Mouse (Mus musculus) embryo, embryonic 11.5 days (tissue): ENCODE measurements around the gene Ranbp17.
"Not testable (repeated sequence)": the region's sequence is repeated elsewhere in the genome, so short reads cannot be mapped to it uniquely, and the experiment has no call there.

Experiments
- DNase-seq: peaks from one replicate; pipeline ENCODE4 v3.0.0-alpha.2; 2012; ENCODE audit warnings: low read depth, low spot score

Ranbp17 gene

GRCm38 (mm10) chr11:33513376-33513991 lies at the start of gene Ranbp17:
Gene Ranbp17 (minus strand): TSS chr11:33513746.
- DNase-seq, result peak; percentile 50

GRCm38 (mm10) chr11:33554123-33554522 lies 40.6 kb upstream of the Ranbp17 start:
- DNase-seq, result no peak

GRCm38 (mm10) chr11:33550861-33551560 lies 37.5 kb upstream of the Ranbp17 start:
- DNase-seq, result no peak

- DNase-seq, result no peak
These were observed 33.8 kb upstream of the Ranbp17 start for GRCm38 (mm10) chr11:33547386-33547785.

GRCm38 (mm10) chr11:33544945-33545344 lies 31.4 kb upstream of the Ranbp17 start:
- DNase-seq, result no peak

- DNase-seq, result no peak
These were observed 30.6 kb upstream of the Ranbp17 start for GRCm38 (mm10) chr11:33544121-33544520.

- DNase-seq, result no peak
These were observed 24.0 kb upstream of the Ranbp17 start for GRCm38 (mm10) chr11:33537390-33538125.

GRCm38 (mm10) chr11:33536636-33537035 lies 23.1 kb upstream of the Ranbp17 start:
- no peak for DNase-seq

- no peak for DNase-seq
These were observed 21.0 kb upstream of the Ranbp17 start for GRCm38 (mm10) chr11:33534541-33534940.

GRCm38 (mm10) chr11:33533577-33533976 lies 20.0 kb upstream of the Ranbp17 start:
- no peak for DNase-seq

- no peak for DNase-seq
These were observed 16.0 kb upstream of the Ranbp17 start for GRCm38 (mm10) chr11:33529576-33529975.

- DNase-seq, result peak; percentile 59
These were observed 631 bp downstream of the Ranbp17 start for GRCm38 (mm10) chr11:33512854-33513375.

- no peak for DNase-seq
These were observed 4.1 kb downstream of the Ranbp17 start for GRCm38 (mm10) chr11:33509401-33509800.

- no peak for DNase-seq
These were observed 27.8 kb downstream of the Ranbp17 start for GRCm38 (mm10) chr11:33485746-33486145.

- DNase-seq, result no peak
These were observed 33.1 kb downstream of the Ranbp17 start for GRCm38 (mm10) chr11:33480410-33480809.

- DNase-seq, result no peak
These were observed 34.3 kb downstream of the Ranbp17 start for GRCm38 (mm10) chr11:33479209-33479608.

GRCm38 (mm10) chr11:33476634-33477033 lies 36.9 kb downstream of the Ranbp17 start:
- no peak for DNase-seq

- DNase-seq, result no peak
These were observed 52.4 kb downstream of the Ranbp17 start for GRCm38 (mm10) chr11:33461172-33461571.

- DNase-seq, result no peak
These were observed 59.5 kb downstream of the Ranbp17 start for GRCm38 (mm10) chr11:33454069-33454468.

- DNase-seq, result no peak
These were observed 79.7 kb downstream of the Ranbp17 start for GRCm38 (mm10) chr11:33433813-33434212.

GRCm38 (mm10) chr11:33428238-33428637 lies 85.3 kb downstream of the Ranbp17 start:
- not testable (repeated sequence) for DNase-seq

- not testable (repeated sequence) for DNase-seq
These were observed 85.8 kb downstream of the Ranbp17 start for GRCm38 (mm10) chr11:33427789-33428188.
